Mouse (Mus musculus): Measurements from ENCODE around the gene Grk5. TPM values are rescaled to one million over a fixed set of nuclear protein-coding genes. Genes with fewer than 3 reads are reported as not detected.

The Grk5 gene
- total RNA-seq, 4 experiments from 2014 or later, result 15.6 to 20.6 (median 17.7) TPM

GRCm38 (mm10) chr19:60972281-60973015 is 82.9 kb downstream of the Grk5 start:
- no peak for DNase-seq (ENCODE audit: low spot score in 2 of 2)

DNA sequence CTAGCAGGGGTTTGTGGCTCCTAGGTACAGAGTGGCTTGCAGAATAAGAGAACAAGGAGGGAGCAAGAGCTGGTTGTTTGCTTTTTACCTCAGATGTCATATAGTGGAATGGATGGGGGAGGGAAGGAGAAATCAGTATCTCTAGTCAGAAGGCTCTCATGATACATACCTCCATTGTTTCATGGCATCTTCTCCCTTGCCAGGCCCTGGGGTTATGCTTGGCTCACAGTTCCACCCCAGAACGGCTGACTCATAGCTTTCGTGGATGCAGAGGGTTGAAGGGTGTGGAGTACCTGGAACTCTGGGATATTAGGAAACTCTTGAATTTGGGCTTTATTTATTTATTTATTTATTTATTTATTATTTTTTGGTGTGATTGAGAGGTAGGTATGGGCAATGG is 84.0 kb downstream of the Grk5 start:
- DNase-seq (ENCODE audit: low spot score in 2 of 2), result no peak

- DNase-seq (ENCODE audit: low spot score in 2 of 2), result no peak
Observed at GRCm38 (mm10) chr19:60979581-60979980, 90.0 kb downstream of the Grk5 start.

DNA sequence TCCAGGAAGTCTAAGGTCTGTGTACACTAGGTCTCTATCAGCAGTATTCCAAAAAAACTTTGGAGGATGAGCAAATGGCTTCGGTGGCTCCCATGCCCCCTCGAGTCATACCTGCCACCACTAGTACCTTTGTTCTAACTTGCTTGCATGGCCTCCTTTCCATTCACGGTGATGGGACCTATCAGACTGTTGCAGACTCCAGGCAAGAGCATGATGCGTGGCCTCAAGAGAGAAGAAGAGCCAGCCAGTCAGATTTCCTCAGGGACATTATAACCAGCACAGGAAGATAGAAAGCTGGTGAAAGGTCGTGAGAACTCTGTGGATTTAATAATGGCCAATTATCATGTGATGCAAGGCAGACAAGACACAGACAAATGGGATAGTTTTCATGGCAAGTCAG is 91.8 kb downstream of the Grk5 start:
- no peak for DNase-seq (ENCODE audit: low spot score in 2 of 2)

DNA sequence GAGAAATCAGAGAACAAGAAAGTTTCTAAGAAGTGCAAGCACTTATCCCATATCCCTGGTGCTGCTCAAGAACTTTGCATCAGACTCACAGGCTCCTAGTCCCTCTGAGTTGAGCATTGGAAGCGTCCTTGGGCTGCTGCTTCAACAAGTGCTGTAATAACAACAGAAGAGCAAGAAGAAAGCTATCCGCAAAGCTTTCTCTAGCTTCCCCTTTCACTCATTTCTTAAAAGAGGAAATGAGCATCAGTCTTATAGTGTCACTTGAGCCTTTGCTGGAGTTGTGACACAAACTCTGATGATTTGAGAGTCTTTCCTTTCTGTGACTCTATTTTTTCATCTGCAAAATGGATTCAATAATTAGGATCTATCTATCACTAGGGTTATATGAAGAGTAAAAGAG is 92.3 kb downstream of the Grk5 start:
- no peak for DNase-seq (ENCODE audit: low spot score in 2 of 2)

GRCm38 (mm10) chr19:60989766-60990165 is 100.2 kb downstream of the Grk5 start:
- DNase-seq (ENCODE audit: low spot score in 2 of 2), result no peak

- DNase-seq (ENCODE audit: low spot score in 2 of 2), result no peak
Observed at GRCm38 (mm10) chr19:60994214-60994613, 104.7 kb downstream of the Grk5 start.

- no peak for DNase-seq (ENCODE audit: low spot score in 2 of 2)
Observed at GRCm38 (mm10) chr19:60994845-60995244, 105.3 kb downstream of the Grk5 start.

- no peak for DNase-seq (ENCODE audit: low spot score in 2 of 2)
Observed at GRCm38 (mm10) chr19:60997784-60998183, 108.2 kb downstream of the Grk5 start.

GRCm38 (mm10) chr19:60999652-61000051 is 110.1 kb downstream of the Grk5 start:
- no peak for DNase-seq (ENCODE audit: low spot score in 2 of 2)

- no peak for DNase-seq (ENCODE audit: low spot score in 2 of 2)
Observed at GRCm38 (mm10) chr19:61000958-61001357, 111.4 kb downstream of the Grk5 start.

GRCm38 (mm10) chr19:61009266-61009665 is 119.7 kb downstream of the Grk5 start:
- no peak for DNase-seq (ENCODE audit: low spot score in 2 of 2)

- DNase-seq (ENCODE audit: low spot score in 2 of 2), result no peak
Observed at GRCm38 (mm10) chr19:61017477-61018266, 128.1 kb downstream of the Grk5 start.

GRCm38 (mm10) chr19:61021502-61021901 is 132.0 kb downstream of the Grk5 start:
- peak in 1 of 2 experiments; percentile 5 for DNase-seq (ENCODE audit: low spot score in 2 of 2)

GRCm38 (mm10) chr19:61021939-61022566 is 132.5 kb downstream of the Grk5 start:
- no peak for DNase-seq (ENCODE audit: low spot score in 2 of 2)

- DNase-seq (ENCODE audit: low spot score in 2 of 2), result no peak
Observed at GRCm38 (mm10) chr19:61031570-61031969, 142.0 kb downstream of the Grk5 start.

- DNase-seq (ENCODE audit: low spot score in 2 of 2), result no peak
Observed at GRCm38 (mm10) chr19:61039151-61039550, 149.6 kb downstream of the Grk5 start.

DNA sequence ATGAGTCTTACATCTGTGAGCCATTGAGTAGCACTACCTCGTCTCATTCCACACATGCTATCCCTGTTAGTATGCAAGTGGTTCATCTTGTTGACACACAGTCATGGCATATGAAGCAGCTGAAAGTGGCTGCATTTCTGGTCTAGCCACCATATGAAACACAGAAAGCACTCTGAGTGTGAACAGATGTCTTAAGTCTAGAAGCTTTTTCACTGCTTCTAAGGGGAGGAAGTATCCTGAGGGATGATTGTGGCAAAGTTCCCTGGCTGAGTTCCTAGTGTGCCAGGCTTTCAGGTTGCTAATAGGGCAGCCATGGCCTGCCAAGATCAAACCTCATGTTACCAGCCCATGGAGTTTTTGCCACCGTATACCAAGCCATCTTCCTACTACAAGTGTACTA is 159.1 kb downstream of the Grk5 start:
- no peak for DNase-seq (ENCODE audit: low spot score in 2 of 2)

DNA sequence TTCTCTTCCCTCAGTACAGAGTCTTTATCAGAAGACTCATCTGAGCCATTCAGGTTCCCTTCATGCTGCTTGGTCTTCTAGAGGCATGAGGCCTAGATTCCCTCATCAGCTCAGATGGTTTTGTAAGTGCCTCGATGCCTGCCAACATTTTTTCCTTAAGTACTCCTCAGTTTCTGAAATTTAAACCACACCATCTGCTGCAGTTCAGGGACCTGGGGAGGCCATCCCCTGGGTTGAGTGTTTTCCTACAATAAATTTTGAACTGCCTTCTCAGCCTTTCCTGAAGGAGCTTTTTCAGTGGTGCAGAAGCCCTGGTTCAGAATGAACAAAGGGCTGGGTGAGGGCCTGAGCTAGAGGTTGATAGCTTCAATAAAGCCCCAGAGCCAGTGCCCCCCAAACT is 159.9 kb downstream of the Grk5 start:
- DNase-seq (ENCODE audit: low spot score in 2 of 2), result no peak

DNA sequence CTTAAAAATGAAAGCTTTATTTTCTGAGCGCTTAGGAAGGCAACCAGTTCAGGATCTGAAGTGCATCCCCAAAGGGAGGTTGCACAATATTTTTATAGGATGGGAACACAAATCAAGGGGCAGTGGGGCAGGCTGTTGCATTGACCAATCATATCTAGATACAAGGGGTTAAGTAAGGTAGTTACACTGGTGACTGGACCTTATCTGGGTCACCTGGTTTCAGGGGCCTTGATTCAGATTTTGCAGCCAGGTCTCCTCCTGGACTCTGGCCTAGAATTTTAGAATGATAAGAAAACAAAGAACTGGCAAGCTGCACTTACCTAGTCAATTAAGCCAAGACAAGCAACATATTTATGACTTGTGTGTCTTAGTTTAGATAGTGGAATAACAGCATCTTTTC is 161.6 kb downstream of the Grk5 start:
- DNase-seq (ENCODE audit: low spot score in 2 of 2), result no peak

DNA sequence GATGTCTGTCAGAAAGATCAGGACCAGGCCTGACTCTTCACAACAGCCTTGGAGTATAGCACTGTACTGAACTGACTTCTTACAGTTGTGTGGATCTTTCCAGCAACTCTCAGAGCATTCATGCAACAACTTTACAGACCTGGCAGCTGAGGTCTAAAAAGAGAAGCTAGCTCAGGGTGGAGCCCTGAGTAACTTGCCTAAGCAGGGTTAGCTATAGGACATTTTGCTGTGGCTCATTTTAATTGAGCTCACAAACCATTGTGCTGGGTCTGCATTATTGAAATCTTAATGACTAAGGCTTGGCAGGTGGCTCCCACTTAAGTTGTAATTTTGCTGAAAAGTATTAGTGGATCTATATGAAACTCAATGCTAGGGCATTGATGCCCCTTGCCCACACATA is 162.5 kb downstream of the Grk5 start:
- DNase-seq (ENCODE audit: low spot score in 2 of 2), result no peak

DNA sequence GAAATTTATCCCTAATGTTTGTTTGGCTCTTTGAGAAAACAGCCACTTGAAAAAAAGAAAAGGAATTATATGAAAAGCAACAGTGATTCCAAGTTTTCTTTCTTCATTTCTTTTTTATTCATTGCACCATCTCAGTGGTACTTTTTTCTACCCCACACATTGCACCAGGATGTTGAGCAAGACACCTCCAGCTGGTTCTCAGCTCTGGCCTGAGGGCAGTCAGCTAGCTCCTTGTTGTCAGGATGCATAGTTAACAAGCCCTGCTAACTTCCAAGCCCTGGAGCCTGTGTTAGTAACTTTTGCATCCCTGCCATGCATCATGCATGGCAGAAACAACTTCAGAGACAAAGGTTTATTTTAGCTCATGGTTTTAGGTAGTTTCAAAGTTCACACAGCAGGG is 163.2 kb downstream of the Grk5 start:
- no peak for DNase-seq (ENCODE audit: low spot score in 2 of 2)

Data from left cerebral cortex, adult 8-10 months (tissue).